Mouse (Mus musculus) heart, embryonic 14.5 days (tissue): ENCODE results near the gene Smdt1. TPM values are rescaled to one million over a fixed set of nuclear protein-coding genes. Genes with fewer than 3 reads are reported as not detected.
"Not testable (repeated sequence)": the region's sequence is repeated elsewhere in the genome, so short reads cannot be mapped to it uniquely, and the experiment has no call there.

Experiments used
- ATAC-seq: fragments of 200-750 bp; cut with Nextera tagmentation; 2 replicates; pipeline ENCODE4 v1.8.0; 2017; ENCODE audit warnings: low read depth, moderate TSS enrichment; ENCODE audit not compliant: insufficient number of reproducible peaks, insufficient read depth, low FRiP score
- H3K27ac ChIP-seq, 2 experiments: fragments of 200-500 bp in 1 of 2; fragments of 300-500 bp in 1 of 2; sonication (generic) in 1 of 2; replicated peaks in 1 of 2; 2 replicates each; pipeline ENCODE4 v1.5.1; 2012 to 2014; ENCODE audit warnings: low read depth in 2 of 2, low read length in 2 of 2, control low read depth in 1 of 2, mild to moderate bottlenecking in 1 of 2, mixed read lengths in 1 of 2; ENCODE audit not compliant: control insufficient read depth in 1 of 2, insufficient read depth in 1 of 2
- H3K27me3 ChIP-seq: fragments of 300-500 bp; sonication (generic); 2 replicates; pipeline ENCODE4 v1.6.1; 2014; ENCODE audit warnings: mild to moderate bottlenecking, low read length, control low read depth; ENCODE audit not compliant: control insufficient read depth, insufficient read depth
- H3K36me3 ChIP-seq: fragments of 300-500 bp; sonication (generic); 2 replicates; pipeline ENCODE4 v1.6.1; 2014; ENCODE audit warnings: mild to moderate bottlenecking, control low read depth, low read length, mixed read lengths; ENCODE audit not compliant: control insufficient read depth, insufficient read depth
- H3K4me1 ChIP-seq, 2 experiments: fragments of 200-500 bp in 1 of 2; fragments of 300-500 bp in 1 of 2; sonication (generic) in 1 of 2; 2 replicates each; pipeline ENCODE4 v1.6.1; 2012 to 2014; ENCODE audit warnings: low read length in 2 of 2, control low read depth in 1 of 2, mixed read lengths in 1 of 2; ENCODE audit not compliant: control insufficient read depth in 2 of 2, insufficient read depth in 2 of 2
- H3K4me2 ChIP-seq: fragments of 300-500 bp; sonication (generic); 2 replicates; pipeline ENCODE4 v1.6.1; 2014; ENCODE audit warnings: mild to moderate bottlenecking, low read length
- H3K4me3 ChIP-seq, 2 experiments: fragments of 200-500 bp in 1 of 2; fragments of 300-500 bp in 1 of 2; sonication (generic) in 1 of 2; 2 replicates each; pipeline ENCODE4 v1.5.1; 2012 to 2014; ENCODE audit warnings: low read length in 2 of 2, mild to moderate bottlenecking in 2 of 2, control low read depth in 1 of 2, low read depth in 1 of 2, moderate library complexity in 1 of 2; ENCODE audit not compliant: control insufficient read depth in 1 of 2, insufficient read depth in 1 of 2
- H3K9ac ChIP-seq: fragments of 300-500 bp; sonication (generic); 2 replicates; pipeline ENCODE4 v1.6.1; 2014; ENCODE audit warnings: mild to moderate bottlenecking, low read length
- H3K9me3 ChIP-seq: fragments of 300-500 bp; sonication (generic); 2 replicates; pipeline ENCODE4 v1.6.1; 2016; ENCODE audit warnings: low read length, control low read depth; ENCODE audit not compliant: control insufficient read depth
- WGBS: fragments of 180-500 bp; shearing (Covaris S2); extraction: QIAGEN DNeasy Blood & Tissue Kit; methylation state at CpG from one replicate; pipeline ENCODE4 v1.1.7; 2014; 5-methylcytosine and 5-hydroxymethylcytosine counted together
- microRNA-seq: library from miRNA; unstranded; fragments of <30 nt; microRNA quantifications from one replicate; pipeline ENCODE4, GENCODE M21; 2016
- polyA plus RNA-seq: library from polyadenylated mRNA; unstranded; fragments of >200 nt; fragmentation: Nextera tagmentation; extraction: Ambion mirVana; gene quantifications from 2 replicates; pipeline ENCODE4 v1.2.1, GENCODE M21; 2014

Gene Smdt1
- polyA plus RNA-seq, 1 experiment from 2014 or later: 384 TPM

GRCm38 (mm10) chr15:82395955-82396354 lies 57.2 kb downstream of the Smdt1 start:
- not testable (repeated sequence) for H3K27me3 ChIP-seq
- 74% methylated on average over 3 of the region's 3 CpGs for WGBS

More at GRCm38 (mm10) chr15:82395955-82396354, 57.2 kb downstream of the Smdt1 start:
- H3K4me1 ChIP-seq, H3K4me3 ChIP-seq, H3K27ac ChIP-seq, H3K36me3 ChIP-seq, H3K9ac ChIP-seq, H3K4me2 ChIP-seq, ATAC-seq, H3K9me3 ChIP-seq: not testable (repeated sequence)

Small RNAs within 50 kb of the gene (microRNA-seq; reads per million reads assigned to microRNA genes)
- not detected for gene Mir7684

Other genes starting within 250 kb of the Smdt1 start
- gene Ccdc134, start 211.0 kb upstream of the Smdt1 start, polyA plus RNA-seq: 7.1 and 8.5 TPM in 2 replicates
- 59.8 and 62.1 TPM in 2 replicates for gene Srebf2, start 191.8 kb upstream of the Smdt1 start, polyA plus RNA-seq
- gene Shisa8, start 126.1 kb upstream of the Smdt1 start, polyA plus RNA-seq: 0.22 and 0.42 TPM in 2 replicates
- 0.11 and 0.16 TPM in 2 replicates for gene Tnfrsf13c, start 114.6 kb upstream of the Smdt1 start, polyA plus RNA-seq
- 67.7 and 73.0 TPM in 2 replicates for gene Cenpm, start 94.2 kb upstream of the Smdt1 start, polyA plus RNA-seq
- gene 1500009C09Rik, start 86.6 kb upstream of the Smdt1 start, polyA plus RNA-seq: not detected in 2 replicates
- gene Sept3, start 64.1 kb upstream of the Smdt1 start, polyA plus RNA-seq: 4.7 and 4.9 TPM in 2 replicates
- 0.28 TPM in 1 of 2 replicates, not detected in the other for gene Wbp2nl, start 40.0 kb upstream of the Smdt1 start, polyA plus RNA-seq
- gene Naga, start within 50 bp of the Smdt1 start, polyA plus RNA-seq: 47.4 and 48.7 TPM in 2 replicates
- 7.3 and 7.5 TPM in 2 replicates for gene Pheta2, start within 50 bp of the Smdt1 start, polyA plus RNA-seq
- 667 and 735 TPM in 2 replicates for gene Ndufa6, start 15.4 kb downstream of the Smdt1 start, polyA plus RNA-seq
- 8.6 and 9.2 TPM in 2 replicates for gene Cyp2d22, start 41.3 kb downstream of the Smdt1 start, polyA plus RNA-seq
- gene Cyp2d11, start 55.1 kb downstream of the Smdt1 start, polyA plus RNA-seq: not detected in 2 replicates
- gene Cyp2d10, start 68.2 kb downstream of the Smdt1 start, polyA plus RNA-seq: not detected in 2 replicates
- gene Cyp2d9, start 94.5 kb downstream of the Smdt1 start, polyA plus RNA-seq: not detected in 2 replicates
- gene Cyp2d12, start 216.1 kb downstream of the Smdt1 start, polyA plus RNA-seq: not detected in 2 replicates